Mouse (Mus musculus): ENCODE measurements around the gene Adamtsl1. TPM values are rescaled to one million over a fixed set of nuclear protein-coding genes. Genes with fewer than 3 reads are reported as not detected.

Adamtsl1 gene
- polyA plus RNA-seq, 1 experiment = 3.2 TPM

- no peak overlapping the region for H3K4me3 ChIP-seq (ENCODE audit: insufficient read depth, low read depth, low read length)
- H3K27ac ChIP-seq (replicated peaks; ENCODE audit: low read depth, low read length) = no peak overlapping the region
- H3K4me1 ChIP-seq (ENCODE audit: control insufficient read depth, insufficient read depth, insufficient read length, low read length) = no peaks in the 10 kb centered on the region
Measured at GRCm38 (mm10) chr4:85814418-85814817, 300.4 kb downstream of the Adamtsl1 start.

GRCm38 (mm10) chr4:85818504-85818903 lies 304.5 kb downstream of the Adamtsl1 start:
- H3K4me1 ChIP-seq (ENCODE audit: control insufficient read depth, insufficient read depth, insufficient read length, low read length) = no peaks in the 10 kb centered on the region
- H3K27ac ChIP-seq (replicated peaks; ENCODE audit: low read depth, low read length) = no peak overlapping the region

DNA sequence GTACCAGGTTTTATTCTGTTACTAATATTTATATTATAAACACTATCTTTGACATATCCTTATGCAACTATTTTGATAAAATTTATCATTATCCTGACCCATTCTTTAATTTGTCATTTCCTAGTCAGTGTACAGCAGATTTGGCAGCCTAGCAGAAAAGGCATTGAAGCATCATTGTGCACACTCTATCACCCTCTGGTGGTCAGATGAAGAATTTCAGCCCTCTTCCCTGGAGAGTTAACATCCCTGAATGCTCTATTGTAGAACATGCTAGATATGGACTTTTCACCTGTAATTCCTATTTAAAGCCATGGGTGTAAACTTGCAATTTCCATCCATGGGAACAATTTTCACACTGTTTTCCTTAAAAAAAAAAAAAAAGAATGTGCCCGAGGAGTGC lies 305.2 kb downstream of the Adamtsl1 start:
- Histone ChIP-seq H3K4me3 (ENCODE audit: insufficient read depth, low read depth, low read length) (no peak overlapping the region), H3K27ac (replicated peaks; ENCODE audit: low read depth, low read length) (no peak overlapping the region), H3K4me1 (ENCODE audit: control insufficient read depth, insufficient read depth, insufficient read length, low read length) (no peaks in the 10 kb centered on the region)

More at GRCm38 (mm10) chr4:85818504-85818903, 304.5 kb downstream of the Adamtsl1 start:
- no peak overlapping the region for H3K4me3 ChIP-seq (ENCODE audit: insufficient read depth, low read depth, low read length)

DNA sequence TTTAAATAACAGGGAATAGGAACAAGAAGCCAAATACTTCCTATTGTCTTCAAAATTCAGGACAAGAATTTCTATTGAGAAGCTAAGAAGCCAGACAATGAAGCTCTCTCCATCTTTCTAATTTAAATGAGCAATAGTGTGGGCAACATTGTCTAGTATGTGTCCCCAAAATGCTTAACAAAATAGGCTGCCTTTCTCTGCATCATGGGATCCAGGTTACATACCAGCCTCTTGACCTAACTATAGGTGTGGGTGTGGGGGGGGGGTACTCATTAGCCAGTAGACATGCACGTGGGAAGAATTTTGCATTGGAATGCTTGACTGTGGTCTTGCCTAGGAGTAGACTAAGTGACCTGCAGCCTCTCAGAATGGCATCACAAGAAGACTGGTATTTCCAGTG lies 305.9 kb downstream of the Adamtsl1 start:
- H3K4me3 ChIP-seq (ENCODE audit: insufficient read depth, low read depth, low read length) = no peak overlapping the region
- no peaks in the 10 kb centered on the region for H3K4me1 ChIP-seq (ENCODE audit: control insufficient read depth, insufficient read depth, insufficient read length, low read length)
- no peak overlapping the region for H3K27ac ChIP-seq (replicated peaks; ENCODE audit: low read depth, low read length)

DNA sequence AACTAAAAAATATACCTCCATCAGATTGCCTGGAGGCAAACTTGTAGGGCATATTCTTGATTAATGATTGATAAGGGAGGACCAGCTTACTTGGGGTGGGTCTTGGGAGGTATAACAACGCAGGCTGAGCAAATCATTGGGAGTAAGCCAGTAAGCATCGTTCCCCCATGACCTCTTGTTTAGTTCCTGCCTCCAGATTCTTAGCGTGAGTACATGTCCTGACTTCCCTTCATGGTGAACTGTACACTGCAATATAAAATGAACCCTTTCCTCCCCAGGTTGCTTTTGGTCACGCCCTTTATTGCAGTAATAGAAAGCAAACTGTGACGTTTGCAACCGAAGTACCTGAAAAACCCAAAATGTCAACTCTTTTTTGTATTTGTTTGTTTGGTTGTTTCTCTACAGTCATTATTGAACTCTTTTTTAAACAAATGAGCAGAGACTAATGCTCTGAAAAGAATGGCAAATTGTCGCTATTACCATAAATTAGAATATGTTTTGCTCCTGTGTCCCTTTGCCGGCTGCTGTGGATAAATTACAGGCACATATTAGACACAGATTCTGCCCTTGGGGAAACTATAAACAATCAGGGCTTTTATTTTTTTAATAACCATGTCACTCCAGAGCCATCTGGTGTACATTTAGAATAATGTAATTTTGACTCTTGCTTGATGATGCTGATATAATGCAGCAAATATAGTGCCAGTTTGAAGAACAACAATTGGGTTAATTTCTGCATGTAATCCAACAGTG lies 310.2 kb downstream of the Adamtsl1 start:
- H3K27ac ChIP-seq (replicated peaks; ENCODE audit: low read depth, low read length) = no peak overlapping the region
- no peak overlapping the region for H3K4me3 ChIP-seq (ENCODE audit: insufficient read depth, low read depth, low read length)
- H3K4me1 ChIP-seq (ENCODE audit: control insufficient read depth, insufficient read depth, insufficient read length, low read length) = no peaks in the 10 kb centered on the region

DNA sequence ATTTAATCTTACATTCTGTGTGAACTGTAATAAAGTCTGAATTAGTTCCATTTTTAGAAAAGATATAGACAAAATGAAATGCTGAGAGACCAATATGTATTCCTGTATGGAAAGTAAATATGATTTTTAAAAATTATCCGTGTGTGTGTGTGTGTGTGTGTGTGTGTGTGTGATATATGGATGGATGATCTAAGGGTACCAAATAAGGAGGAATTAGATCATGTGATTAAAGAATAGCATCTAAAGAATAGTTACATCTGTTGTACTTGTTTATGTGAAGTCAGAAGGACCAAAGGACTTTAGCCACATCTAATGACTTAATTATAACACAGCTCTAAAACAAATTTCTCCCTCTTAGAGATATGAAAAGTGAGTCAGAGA lies 310.7 kb downstream of the Adamtsl1 start:
- no peak overlapping the region for H3K4me3 ChIP-seq (ENCODE audit: insufficient read depth, low read depth, low read length)
- no peaks in the 10 kb centered on the region for H3K4me1 ChIP-seq (ENCODE audit: control insufficient read depth, insufficient read depth, insufficient read length, low read length)
- H3K27ac ChIP-seq (replicated peaks; ENCODE audit: low read depth, low read length) = no peak overlapping the region

GRCm38 (mm10) chr4:85837058-85837457 lies 323.1 kb downstream of the Adamtsl1 start:
- Histone ChIP-seq H3K4me3 (ENCODE audit: insufficient read depth, low read depth, low read length) (no peak overlapping the region), H3K4me1 (ENCODE audit: control insufficient read depth, insufficient read depth, insufficient read length, low read length) (no peaks in the 10 kb centered on the region), H3K27ac (replicated peaks; ENCODE audit: low read depth, low read length) (no peak overlapping the region)

DNA sequence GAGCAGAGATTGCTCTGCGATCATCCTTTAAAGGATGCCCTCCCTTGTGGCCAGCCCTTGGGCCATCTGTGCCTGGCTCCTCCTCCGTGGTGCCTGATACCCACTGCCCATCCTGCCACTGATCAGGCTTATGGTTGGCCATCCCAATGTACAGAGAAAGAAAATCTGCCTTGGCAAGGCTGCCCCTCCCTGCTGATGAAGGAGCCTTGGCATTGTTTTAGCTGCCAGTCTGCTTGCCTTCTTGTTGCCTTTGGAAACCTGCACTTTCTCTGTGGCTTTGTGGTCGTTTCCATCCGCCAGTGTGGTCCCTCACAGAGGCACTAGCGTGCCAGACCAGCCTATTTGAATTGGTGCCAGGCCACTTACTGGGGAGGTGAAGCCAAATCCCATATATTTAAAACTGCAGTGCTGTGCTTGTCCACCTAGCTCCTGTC lies 323.6 kb downstream of the Adamtsl1 start:
- H3K4me1 ChIP-seq (ENCODE audit: control insufficient read depth, insufficient read depth, insufficient read length, low read length) = no peaks in the 10 kb centered on the region; the same call in 1 of the 2 replicates
- no peak overlapping the region for H3K27ac ChIP-seq (replicated peaks; ENCODE audit: low read depth, low read length)
- no peak overlapping the region for H3K4me3 ChIP-seq (ENCODE audit: insufficient read depth, low read depth, low read length)

- no peaks in the 10 kb centered on the region; the same call in 1 of the 2 replicates for H3K4me1 ChIP-seq (ENCODE audit: control insufficient read depth, insufficient read depth, insufficient read length, low read length)
- no peak overlapping the region for H3K27ac ChIP-seq (replicated peaks; ENCODE audit: low read depth, low read length)
- no peak overlapping the region for H3K4me3 ChIP-seq (ENCODE audit: insufficient read depth, low read depth, low read length)
Measured at GRCm38 (mm10) chr4:85838031-85838430, 324.1 kb downstream of the Adamtsl1 start.

DNA sequence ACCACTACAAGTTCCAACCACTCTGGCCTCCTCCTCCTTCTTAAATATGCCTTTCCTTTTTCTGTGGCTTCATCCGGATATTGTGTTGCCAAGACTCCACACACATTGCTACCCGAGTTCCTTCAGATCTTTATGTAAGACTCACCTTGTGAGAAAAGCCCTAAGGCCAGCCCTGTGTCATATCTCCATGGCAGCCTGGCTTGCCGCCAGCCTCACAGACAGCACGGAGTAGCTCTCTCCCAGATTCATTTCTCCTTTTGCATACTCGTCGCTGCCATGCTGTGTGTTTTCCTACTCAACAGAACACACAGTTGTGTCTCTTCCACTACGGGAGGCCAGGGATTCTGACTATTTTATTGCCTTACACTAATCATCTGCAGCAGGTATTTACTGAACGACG lies 328.1 kb downstream of the Adamtsl1 start:
- no peak overlapping the region for H3K4me3 ChIP-seq (ENCODE audit: insufficient read depth, low read depth, low read length)
- no peaks in the 10 kb centered on the region; the same call in 1 of the 2 replicates for H3K4me1 ChIP-seq (ENCODE audit: control insufficient read depth, insufficient read depth, insufficient read length, low read length)
- no peak overlapping the region for H3K27ac ChIP-seq (replicated peaks; ENCODE audit: low read depth, low read length)

DNA sequence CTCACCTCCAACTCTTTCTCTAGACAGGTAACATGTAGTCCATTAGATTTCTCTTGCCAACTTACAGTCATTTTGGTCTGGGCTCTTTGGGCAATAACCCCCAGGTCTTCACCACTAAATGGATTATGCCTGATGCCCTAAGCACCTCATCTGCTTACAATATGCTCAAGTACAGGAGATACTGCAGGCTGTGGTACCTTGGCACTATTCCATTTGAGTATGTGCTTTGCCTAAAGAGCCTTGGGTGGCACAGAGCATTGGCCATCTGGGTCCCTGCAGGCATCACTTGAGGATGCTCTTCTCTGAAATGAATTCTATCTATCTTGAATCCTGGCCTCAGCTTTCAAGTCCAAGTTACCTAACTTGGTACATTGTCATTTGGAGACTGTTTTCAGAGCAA lies 330.4 kb downstream of the Adamtsl1 start:
- Histone ChIP-seq H3K4me3 (ENCODE audit: insufficient read depth, low read depth, low read length) (no peak overlapping the region), H3K27ac (replicated peaks; ENCODE audit: low read depth, low read length) (no peak overlapping the region), H3K4me1 (ENCODE audit: control insufficient read depth, insufficient read depth, insufficient read length, low read length) (no peaks in the 10 kb centered on the region; the same call in 1 of the 2 replicates)

- no peak overlapping the region for H3K27ac ChIP-seq (replicated peaks; ENCODE audit: low read depth, low read length)
- no peaks in the 10 kb centered on the region; the same call in 1 of the 2 replicates for H3K4me1 ChIP-seq (ENCODE audit: control insufficient read depth, insufficient read depth, insufficient read length, low read length)
- H3K4me3 ChIP-seq (ENCODE audit: insufficient read depth, low read depth, low read length) = no peak overlapping the region
Measured at GRCm38 (mm10) chr4:85845931-85846330, 332.0 kb downstream of the Adamtsl1 start.

GRCm38 (mm10) chr4:85853401-85853800 lies 339.4 kb downstream of the Adamtsl1 start:
- Histone ChIP-seq H3K27ac (replicated peaks; ENCODE audit: low read depth, low read length) (no peak overlapping the region), H3K4me1 (ENCODE audit: control insufficient read depth, insufficient read depth, insufficient read length, low read length) (no peaks in the 10 kb centered on the region; the same call in 1 of the 2 replicates)

DNA sequence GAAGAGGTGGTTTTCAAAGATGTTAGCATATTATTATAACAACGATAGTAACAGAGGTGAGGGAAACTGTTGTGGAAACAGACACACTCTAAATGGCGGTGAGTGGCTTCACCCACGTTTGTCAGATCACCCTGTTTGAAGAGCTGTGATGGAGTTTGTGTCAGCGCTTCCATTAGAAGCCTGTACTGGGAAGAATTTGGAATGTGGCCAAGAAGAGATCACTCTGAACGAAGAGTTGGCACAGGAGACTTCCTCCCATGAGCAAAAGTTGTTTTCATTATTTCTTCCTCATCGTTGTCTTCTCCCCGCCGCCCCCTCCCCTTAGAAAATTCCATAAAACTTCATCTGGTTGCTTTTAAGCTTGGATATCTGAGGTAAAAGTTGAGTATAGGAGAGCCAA lies 340.5 kb downstream of the Adamtsl1 start:
- Histone ChIP-seq H3K27ac (replicated peaks; ENCODE audit: low read depth, low read length) (no peak overlapping the region), H3K4me1 (ENCODE audit: control insufficient read depth, insufficient read depth, insufficient read length, low read length) (no peaks in the 10 kb centered on the region; the same call in 1 of the 2 replicates), H3K4me3 (ENCODE audit: insufficient read depth, low read depth, low read length) (no peak overlapping the region; the same call in 1 of the 2 replicates)

More at GRCm38 (mm10) chr4:85853401-85853800, 339.4 kb downstream of the Adamtsl1 start:
- H3K4me3 ChIP-seq (ENCODE audit: insufficient read depth, low read depth, low read length) = no peak overlapping the region

- Histone ChIP-seq H3K27ac (replicated peaks; ENCODE audit: low read depth, low read length) (peak overlapping the region; percentile 77; the same call in 1 of the 2 replicates), H3K4me1 (ENCODE audit: control insufficient read depth, insufficient read depth, insufficient read length, low read length) (peaks cover 2% of the 10 kb centered on the region; the same call in 1 of the 2 replicates), H3K4me3 (ENCODE audit: insufficient read depth, low read depth, low read length) (no peak overlapping the region)
Measured at GRCm38 (mm10) chr4:85879376-85879775, 365.4 kb downstream of the Adamtsl1 start.

DNA sequence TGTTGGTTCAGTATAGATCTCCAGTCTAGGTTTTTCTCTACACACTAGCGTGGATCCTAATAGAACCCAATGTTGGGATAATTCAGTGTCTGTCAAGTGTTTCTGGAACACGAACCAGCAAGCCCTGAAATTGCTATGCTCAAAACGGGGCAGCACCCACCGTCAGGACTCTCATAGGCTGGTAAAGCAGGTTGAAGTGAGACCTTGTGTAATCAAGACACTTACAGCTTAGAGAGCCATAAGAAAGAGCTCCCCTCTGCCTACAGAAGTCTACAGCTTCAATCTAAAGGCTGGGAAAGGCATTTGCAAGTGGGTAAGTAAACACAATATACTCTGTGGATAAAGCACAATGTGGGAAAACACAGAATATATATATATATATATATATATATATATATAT lies 367.3 kb downstream of the Adamtsl1 start:
- Histone ChIP-seq H3K4me1 (ENCODE audit: control insufficient read depth, insufficient read depth, insufficient read length, low read length) (peaks cover 2% of the 10 kb centered on the region; the same call in 1 of the 2 replicates), H3K4me3 (ENCODE audit: insufficient read depth, low read depth, low read length) (no peak overlapping the region), H3K27ac (replicated peaks; ENCODE audit: low read depth, low read length) (no peak overlapping the region)

Data from brown adipose tissue, adult 24 weeks (tissue).